Mouse (Mus musculus) granulocyte monocyte progenitor cell, adult 5-6 weeks (primary cell): ENCODE measurements around the gene Podn. TPM values are rescaled to one million over a fixed set of nuclear protein-coding genes. Genes with fewer than 3 reads are reported as not detected.

Experiments
- ATAC-seq: replicated peaks from 2 replicates; pipeline ENCODE4 v1.8.0; 2016; ENCODE audit warnings: mild to moderate bottlenecking, moderate TSS enrichment, inconsistent platforms; ENCODE audit not compliant: poor library complexity, severe bottlenecking
- total RNA-seq, 2 experiments: library from RNA; stranded (forward) in 1 of 2; stranded (reverse) in 1 of 2; fragments of 200-712, 200-1000 nt in 1 of 2; fragments of >200 nt in 1 of 2; fragmentation: Nextera tagmentation in 1 of 2; gene quantifications; 2 replicates each; pipeline ENCODE4 v1.2.3; 2014 to 2017

Gene Podn
- total RNA-seq, 2 experiments from 2014 or later = not detected

DNA sequence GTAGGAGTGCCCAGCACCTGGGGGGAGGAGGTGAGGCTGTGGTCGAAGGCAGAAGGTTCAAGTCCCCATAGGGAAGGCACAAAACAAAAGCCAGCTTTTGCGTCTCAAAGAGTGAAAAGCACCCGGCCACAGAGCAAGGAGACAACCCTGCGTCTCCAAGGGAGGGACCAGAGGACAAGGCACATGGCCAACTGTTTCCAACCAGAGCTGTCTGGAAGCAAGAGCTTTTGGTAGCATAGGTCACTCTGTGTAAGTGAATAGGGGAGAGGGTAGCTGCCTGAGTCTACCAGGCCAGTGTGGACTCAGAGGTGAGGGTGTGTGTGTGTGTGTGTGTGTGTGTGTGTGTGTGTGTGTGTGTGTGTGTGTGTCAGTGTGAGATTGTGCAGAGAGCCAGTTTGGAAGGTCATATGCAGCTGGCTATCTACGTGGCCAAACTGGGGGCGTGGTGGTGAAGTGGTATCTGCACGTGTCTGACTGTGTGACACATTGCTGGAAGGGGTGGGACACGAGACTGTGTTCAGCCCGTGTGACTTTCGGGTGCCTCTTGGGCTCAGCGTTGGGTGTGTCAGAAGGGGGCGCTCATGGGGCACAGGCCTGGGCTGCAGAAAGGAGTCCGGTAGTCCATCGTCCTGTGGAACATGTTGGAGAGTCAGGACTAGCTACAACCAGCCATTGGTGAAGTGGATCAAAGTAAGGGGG, 81.0 kb downstream of the Podn start:
- 0 out of 2 replicates have a peak, but pooled peaks have one; percentile 30 for ATAC-seq

DNA sequence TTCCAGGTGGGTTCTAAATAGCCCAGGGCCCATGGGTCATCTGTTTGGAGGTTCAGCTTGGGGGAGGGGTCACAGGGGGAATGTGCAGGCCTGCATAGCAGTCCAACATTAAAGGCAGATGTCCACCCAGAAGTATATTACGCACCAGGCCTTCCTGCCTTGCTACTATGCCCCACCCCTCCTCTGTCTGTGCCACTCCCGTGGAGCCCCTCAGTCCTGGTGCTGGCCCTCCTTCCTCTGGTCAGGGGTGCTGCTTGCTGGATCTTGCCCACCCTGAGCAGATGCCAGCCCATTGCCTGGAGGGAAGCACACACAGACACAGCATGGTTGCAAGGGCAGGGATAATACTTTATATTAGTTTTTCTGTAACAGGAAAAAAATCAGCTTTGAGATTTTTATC, 81.8 kb downstream of the Podn start:
- ATAC-seq = no peak

DNA sequence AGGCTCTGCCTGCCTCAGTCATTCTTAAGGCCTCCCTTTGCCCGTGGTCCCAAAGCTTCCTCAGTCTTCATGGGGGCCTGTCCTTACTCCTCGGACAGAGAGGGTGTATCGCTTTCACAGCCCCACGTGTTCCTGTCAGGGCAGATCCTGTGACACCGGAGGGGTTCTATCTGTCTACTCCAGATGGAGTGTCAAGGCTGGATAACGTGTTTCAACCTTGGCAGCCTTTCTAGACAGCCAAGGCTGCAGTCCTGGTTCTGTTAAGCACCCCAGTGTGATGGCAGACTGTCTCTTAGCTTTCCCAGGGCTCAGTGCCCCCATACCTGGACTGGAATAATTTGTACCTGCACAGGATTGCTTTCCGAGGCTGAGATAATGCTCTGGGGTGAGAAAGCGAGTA, 87.7 kb downstream of the Podn start:
- ATAC-seq = no peak

DNA sequence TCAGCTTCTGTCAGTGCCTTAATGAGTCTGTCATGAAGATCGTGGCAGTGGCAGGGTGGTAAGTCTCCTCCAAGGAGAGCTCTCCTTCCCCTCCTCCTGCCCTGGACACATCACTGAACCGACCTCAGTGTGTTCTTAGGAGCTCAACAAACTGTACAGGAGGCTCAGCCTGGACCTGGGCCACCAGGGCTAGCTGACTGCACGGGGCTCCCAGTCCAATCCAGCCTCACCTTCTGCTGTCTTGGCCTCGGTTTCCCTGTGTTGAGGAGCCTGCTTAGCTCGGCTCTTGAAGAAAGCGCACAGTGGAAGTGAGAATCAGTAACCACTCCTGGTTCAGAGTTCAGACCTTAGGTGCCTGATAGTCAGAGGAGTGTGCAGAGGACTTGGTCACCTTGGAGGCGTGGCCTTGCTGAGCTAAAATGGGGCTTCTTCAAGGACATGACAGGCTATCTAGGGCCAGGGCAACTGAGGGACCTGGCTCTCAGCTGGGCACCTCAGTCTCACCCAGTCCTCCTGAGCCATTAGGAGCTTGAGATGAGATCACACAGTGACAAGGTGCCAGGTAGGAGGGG, 88.6 kb downstream of the Podn start:
- no peak for ATAC-seq

DNA sequence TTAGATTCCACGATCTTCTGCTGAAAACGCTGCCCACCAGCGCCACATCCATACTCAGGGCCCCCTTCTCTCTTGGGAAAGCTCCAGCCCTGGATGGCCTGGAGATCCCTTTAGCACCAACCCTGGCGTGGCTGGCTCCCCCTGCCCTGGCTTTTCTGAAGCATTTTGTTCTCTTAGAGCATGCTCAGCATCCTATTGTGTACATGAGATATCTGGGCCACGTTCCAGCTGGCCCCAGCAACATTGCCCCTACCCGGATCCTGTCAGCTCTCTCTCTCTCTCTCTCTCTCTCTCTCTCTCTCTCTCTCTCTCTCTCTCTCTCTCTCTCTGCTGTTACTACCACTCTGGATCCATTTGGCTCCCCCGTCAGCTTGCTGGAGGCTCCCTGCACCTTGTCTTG, 90.9 kb downstream of the Podn start:
- ATAC-seq = no peak

DNA sequence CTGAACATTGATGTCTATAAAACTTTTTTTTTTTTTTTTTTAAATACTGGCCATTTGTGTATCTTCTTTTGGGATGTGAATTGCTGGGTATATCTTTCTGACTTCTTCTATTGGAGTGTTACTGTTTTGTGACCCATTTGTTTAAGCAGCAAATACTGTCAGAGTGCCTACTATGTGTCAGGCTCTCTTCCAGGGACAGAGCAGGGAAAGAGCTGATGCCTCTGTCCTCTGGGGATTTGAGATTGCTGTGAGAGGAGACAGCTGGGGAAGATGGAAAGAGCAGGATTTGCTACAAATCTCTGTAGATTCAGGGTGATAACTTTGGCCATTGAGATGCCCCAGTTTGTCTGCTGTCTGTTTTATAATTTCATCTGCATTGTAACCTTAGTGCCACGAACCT, 96.9 kb downstream of the Podn start:
- no peak for ATAC-seq

DNA sequence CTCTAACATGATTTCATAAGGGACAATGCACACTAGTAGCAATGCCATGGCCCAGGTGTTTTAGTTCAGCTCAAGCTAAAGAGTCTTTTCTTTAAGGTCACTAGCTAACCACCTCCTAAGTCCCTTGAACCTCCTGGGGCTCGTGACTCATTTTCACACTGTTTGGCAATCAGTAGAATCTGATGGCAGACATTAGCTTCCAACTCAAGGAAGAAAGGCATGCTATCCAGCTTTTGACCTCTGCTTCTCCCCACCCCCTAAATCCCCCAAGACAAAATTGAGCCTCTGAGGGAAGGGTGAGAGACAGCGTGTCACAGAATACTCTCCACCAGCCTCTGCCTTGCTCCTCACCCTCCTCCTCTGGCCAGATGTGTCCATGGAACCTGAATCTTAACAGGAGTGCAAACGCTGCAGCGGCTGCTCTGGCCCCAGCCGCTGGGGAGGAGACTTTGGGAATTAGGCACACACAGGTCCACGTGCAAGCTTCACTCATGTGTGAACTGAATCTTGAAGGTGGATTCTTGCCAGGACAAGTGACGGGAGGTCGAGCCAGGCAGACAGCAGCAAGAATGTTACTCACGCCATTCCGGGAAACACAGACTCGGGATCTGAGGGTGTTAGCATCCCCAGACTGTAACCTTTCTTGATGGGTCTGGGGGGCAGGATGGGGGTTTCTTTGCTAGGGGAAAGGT, 97.5 kb downstream of the Podn start:
- no peak for ATAC-seq

DNA sequence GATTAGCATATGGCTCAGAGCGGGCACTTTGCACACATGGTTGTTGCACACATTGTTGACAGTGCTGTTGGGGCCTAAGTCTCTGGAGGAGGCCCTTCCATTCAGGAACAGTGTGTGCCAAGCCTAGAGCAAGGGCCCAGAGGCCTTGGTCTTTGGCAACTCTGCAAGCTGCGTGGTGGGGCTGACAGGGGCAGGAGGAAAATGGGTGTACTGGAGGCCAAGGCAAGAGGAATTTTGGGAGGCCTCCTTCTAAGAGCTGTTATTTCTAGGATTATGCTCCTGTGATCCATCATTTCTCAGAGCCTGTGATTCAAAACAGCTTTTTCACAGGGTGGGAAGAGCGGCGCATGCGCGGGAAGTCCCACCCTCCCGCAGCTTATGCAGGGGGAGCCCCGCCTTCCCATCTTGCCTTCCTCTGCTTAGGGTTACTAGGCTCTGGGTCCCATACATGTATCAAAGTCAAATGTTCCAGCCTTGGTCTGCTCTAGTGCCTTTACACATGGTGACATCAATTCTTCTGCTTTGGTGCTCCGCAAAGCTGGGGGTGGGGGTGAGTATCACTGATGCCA, 99.7 kb downstream of the Podn start:
- no peak for ATAC-seq

DNA sequence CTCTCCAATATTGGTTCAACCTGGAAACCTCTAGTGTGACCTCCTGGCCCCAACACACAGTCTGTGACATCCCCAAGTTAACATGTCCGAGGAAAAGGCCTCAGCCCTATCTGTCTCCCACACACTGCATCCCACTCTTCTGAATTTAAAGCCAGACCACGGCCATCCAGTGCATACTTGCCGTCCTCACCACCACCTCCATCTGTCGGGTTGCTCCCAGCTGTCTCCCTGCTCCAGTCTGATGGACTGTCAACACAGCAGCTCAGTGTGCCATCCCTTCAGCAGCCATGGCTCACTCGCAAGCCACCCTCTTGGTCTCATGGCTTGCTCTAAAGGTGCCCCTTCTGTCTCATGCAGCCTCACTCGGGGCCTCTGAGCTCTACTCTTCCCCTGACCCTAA, 100.5 kb downstream of the Podn start:
- ATAC-seq = no peak

DNA sequence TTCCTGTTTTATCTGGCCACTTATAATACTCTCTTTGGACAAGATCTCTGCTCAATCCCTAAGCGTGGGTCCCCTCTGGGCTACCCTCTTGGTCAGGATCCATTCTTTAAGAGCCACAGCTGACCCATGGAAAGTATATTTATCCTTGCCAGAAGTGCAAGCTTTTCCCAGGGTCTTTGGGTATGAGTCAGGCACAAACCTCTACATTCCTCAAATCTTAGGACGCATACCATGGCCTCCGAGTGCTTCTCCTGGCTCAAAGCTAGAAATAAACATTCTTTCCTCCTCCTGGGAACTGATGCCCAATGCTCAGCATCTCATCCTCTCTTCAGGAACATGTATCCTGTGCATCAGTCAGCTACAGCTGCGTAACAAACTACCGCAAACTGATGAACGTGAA, 101.2 kb downstream of the Podn start:
- no peak for ATAC-seq

DNA sequence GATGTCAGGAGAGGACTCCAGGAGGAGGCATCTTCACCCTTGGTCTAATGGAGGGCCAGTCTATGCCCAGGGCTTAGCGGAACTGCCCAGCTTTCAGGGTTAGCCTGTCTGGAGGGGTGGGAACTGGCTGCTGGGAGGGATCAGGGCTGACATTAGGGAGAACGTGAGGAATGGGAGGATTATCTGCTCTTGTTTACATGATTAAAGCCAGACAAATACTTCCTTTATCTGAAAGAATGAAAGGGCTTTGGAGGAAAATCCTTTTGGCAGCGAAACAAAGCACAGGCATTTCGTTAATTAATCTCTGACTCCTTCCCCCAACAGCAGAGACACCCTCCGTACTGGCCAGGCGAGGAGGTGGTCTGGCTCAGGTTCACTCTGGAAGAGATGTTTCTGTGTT, 104.4 kb downstream of the Podn start:
- ATAC-seq = no peak

DNA sequence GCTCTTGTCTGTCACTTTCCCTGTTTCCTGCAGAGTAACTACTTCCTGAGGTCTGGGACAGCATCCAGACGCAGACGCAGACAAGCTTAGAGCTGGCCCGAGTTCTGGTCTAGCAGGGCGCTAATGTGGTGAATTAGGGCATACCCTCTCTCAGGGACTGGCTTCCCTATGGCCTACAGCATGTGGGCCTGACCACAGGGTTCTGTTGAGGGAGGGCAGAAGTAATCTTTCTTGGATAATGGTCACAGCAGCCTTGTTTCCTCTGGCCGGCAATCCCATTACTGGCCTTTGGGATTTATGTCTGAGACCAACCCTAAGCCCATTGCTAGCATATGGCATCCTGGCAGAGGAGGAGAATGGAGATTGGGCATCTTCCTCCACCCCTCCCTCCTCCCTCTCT, 105.4 kb downstream of the Podn start:
- ATAC-seq = no peak

DNA sequence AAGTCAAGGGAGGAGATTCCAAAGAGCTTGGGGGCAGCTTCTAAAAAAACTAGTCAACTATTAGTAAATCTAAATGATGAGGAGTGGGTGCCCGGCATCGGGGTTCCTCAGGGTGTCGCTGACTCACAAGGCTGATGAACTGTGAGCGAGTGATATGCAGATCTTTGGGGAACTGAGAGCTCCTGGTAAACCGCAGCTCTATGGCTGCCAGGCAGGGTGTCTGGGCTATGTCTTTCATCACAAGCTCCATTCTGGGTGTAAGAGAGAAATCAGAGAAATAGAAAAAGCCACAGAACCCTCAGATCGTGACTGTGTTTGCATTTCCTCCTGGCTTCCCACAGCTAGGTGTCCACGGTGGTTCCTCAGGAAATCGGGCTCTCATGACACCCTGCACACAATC, 107.3 kb downstream of the Podn start:
- ATAC-seq = peak; percentile 95

DNA sequence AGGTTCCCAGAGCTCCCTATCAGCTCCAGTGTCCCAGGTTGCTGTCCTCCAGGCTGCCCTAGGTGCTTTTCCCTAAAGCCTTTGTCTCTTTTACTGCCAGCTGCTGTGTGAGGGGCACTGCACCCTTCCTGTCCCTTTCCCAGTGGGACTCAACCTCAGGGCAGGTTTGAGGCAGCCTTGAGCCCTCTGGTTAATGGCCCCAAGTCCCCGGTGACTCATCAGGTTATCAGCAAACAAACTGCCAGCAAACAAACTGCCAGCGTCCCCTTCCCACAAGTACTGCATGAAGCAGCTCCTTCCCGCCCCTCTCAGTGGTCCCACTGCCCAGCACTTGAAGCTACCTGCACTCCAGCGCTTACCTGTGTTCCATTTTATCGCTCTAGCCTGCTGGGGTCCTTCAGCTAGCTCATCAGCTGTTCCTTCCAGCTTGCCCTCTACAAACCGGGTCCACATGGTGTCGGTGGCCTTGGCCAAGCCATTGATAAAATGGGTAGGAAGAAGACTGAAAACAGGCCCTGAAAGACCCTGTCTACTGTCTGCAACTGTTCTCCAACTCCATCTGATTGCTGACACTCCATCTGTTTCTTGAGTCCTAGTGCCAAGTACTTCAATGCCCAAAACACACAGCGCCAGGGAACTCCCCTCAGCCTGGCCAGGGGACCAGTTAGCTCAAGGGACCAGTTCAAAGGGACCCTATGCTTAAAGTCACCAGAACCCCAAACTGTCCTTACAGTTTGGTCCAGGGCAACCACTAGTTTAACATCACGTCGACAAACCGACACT, 109.7 kb downstream of the Podn start:
- no peak for ATAC-seq

DNA sequence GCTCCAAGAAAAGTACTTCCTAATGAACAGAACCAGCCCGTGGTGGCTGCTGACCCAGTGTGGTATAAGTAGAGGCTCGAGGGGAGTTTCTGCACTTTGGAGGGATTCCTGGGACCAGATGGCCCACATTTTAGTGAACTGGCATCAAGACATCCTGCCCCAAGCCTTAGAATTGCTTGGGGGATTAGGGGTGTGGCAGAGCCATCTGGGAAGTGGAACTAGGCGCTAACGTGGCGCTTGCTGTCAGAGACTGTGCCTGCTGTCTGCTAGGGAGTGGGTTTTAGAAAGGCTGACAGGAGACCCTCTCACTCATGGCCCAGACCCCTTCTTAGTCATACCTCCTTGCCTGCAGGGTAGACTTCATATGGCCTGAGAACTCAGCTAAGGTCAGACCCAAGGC, 110.4 kb downstream of the Podn start:
- peak; percentile 18; the same call in 1 of the 2 replicates for ATAC-seq

DNA sequence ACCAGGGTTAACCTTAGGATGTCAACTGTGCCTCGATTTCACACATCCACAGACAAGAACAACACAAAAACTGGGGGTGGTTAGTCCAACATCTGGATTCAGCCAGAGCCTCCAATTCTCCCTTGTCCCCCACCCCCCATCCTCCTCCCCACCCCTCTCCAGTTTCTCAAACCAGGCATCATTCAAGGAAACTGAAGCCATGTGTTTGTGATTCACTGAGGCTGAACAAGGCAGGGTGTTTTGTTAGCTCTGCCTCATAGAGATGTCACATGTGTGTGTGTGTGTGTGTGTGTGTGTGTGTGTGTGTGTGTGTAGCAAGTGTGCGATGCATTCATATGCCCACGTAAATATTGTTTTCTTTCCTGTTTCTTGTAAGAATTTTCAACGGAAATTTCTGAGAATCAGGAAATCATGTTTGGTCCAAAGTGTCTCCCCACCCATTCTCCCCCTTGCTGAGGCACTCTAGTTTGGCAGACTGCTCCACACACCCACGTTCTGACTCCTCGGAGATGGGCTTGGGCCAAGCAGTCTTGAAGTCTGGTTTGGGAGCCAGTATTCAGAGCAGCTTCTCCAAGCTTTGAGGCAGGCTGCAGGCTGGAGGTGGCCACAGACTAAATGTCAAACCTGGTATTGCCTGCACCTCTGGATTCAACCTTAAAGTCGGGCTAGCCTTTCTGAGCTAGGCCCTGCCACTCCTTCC, 111.8 kb downstream of the Podn start:
- ATAC-seq = no peak

DNA sequence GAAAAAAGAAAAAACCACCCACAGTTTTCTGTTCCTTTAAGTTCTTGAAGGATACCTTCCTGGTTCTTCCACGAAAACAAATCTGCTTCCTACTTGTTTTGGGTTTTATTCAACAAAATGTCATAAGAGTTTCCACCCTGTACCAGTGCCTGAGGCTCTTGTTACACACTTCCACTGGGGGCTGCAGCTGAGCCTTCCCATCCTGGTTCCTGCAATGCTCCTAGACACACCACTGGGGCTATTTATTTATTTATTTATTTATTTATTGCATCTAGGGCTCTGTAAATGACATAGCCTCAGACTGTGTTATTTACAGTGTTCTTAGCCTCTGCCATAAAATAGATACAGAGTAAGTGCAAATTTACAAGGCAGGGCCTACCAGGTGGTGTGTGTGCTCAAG, 112.5 kb downstream of the Podn start:
- no peak for ATAC-seq

DNA sequence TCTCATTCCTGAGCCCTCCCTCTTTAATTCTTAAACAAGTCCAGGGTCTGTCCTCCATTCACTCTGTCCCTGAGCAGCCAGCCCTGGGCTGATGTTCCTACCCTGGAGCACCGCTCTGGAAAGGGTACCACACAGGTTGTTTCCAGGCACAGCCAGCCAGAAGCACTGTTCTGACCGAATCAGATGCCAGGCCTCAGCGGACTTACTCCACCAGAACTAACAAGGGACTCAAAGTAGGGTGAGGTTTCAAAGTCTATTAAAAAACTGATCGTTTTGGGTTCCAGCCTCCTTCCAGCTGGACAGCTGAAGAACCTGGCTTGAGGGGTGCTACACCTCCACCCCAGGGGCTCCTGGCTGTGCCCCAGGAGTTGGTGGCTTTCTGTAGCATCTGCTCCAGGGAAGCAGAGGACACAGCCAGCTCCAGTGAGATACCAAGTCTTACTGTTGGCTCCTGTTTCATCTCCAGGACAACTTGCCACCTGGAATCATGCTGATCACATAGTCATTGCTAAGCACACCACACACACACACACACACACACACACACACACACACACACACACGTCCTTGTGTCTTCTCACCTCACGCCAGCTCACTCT, 116.1 kb downstream of the Podn start:
- no peak for ATAC-seq

DNA sequence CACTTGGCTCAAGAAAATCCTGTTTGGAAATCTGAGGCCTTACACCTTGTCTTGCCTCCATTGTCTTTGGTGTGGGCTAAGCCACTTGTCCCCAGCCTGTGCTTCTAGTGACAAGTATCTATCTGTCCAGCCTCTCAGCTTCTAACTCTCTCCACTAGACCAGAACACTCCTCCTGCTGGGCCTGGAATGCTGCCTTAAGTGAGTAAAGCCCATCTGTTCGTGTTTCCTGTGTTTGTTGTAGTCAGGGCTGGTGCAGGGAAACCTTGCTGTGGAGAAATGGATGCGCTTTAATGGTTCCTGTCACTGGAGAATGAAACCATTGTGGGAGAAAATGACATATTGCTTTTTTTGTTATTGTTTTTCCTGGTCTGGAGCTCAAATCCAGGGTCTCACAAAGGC, 116.7 kb downstream of the Podn start:
- ATAC-seq = no peak

DNA sequence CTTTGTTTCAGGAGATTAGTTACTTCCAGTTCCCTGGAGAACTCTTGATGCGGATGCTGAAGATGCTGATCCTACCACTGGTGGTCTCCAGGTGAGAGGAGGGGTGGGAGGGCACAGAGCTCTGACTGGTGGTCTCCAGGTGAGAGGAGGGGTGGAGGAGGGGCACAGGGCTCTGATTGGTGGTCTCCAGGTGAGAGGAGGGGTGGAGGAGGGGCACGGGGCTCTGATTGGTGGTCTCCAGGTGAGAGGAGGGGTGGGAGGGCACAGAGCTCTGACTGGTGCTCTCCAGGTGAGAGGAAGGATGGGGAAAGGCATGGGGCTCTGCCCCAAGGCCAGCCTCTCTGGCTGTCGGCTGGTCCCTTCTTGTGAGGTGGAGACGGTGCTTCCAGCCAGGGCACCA, 118.7 kb downstream of the Podn start:
- ATAC-seq = no peak
